9 mouse cellular contexts compared by ENCODE assay signal in the genomic region with DNA sequence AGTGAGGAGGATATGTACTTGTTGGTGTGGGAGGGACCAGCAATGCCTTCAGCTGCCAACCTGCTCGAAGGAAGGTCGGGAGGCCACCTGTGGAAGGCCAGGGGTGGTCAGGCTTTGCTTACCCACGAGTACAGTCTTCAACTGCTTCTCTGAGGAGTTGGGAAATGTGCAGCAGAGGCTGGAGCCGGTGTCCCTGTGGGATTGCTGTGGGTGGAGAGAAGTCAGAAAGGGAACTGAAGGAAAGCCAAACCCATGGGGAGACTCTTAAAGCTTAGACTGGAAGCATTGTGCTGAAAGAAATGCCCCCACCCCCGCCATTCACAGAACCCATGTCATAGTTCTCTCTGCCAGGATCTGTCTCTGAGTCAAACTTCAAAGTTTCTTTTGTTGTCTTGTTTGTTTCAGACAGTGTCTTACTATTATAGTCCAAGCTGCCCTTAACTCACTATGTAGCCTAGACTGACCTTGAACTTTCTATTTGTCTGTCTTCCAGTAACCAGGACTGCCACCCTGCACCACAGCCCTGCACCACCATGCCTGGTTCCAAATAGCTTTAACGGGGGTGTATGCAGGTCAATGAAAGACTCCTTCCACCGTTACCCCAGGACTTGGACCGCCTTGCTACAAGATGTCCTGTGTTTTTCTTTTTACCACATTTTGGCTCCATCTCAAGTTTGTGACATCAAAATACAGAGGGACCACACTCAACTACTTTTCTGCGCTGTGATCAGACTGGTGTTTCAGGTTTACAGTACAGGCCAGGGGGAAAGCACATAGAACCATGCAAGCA.
DNase-seq lines count a peak whose midpoint lies in the region; ATAC-seq and TF ChIP-seq lines count a peak whose summit lies in the region.
"Had no signal": no experiment of that assay in that cellular context is flagged by ENCODE, and none has a peak within 500 bp of the region (broad histone marks: within the 10 kb centered on the region; RNA-seq: fewer than 3 reads in every experiment).

No protein-coding gene starts in this region.

- no peaks in the 10 kb centered on the region for H3K27me3 ChIP-seq in embryonic facial prominence, embryonic 15.5 days
- H3K27me3 ChIP-seq in intestine, postnatal 0 days (replicated peaks; ENCODE audit: control insufficient read depth, insufficient read depth, low read length), result no peaks in the 10 kb centered on the region

- peak; percentile 39 for DNase-seq in kidney, postnatal 10 days
- DNase-seq in kidney, adult 18-20 months, result no peak
- DNase-seq in brain, adult 2 months (ENCODE audit: low read depth, low spot score), result peak; percentile 56
- no peak for DNase-seq in urinary bladder, adult 18-20 months (ENCODE audit: low spot score in 2 of 2)
- DNase-seq in T-cell, adult 2 months (ENCODE audit: low spot score), result no peak
- no peak for DNase-seq in cerebellum, adult 11 months
- DNase-seq: cerebellum, adult 8-10 months had no signal

- no peak for ATAC-seq in embryonic facial prominence, embryonic 15.5 days (ENCODE audit: insufficient number of reproducible peaks, low FRiP score, low TSS enrichment, low read depth)
- ATAC-seq in intestine, postnatal 0 days, result no peak

- H3K9ac ChIP-seq in embryonic facial prominence, embryonic 15.5 days, result no peak overlapping the region
- no peak overlapping the region for H3K9ac ChIP-seq in intestine, postnatal 0 days (ENCODE audit: low read depth, low read length)

- no peak for TF ChIP-seq CTCF in intestine, postnatal 0 days (IDR thresholded peaks at IDR 0.05; ENCODE audit: low read depth)

- H3K9me3 ChIP-seq in embryonic facial prominence, embryonic 15.5 days (replicated peaks), result no peaks in the 10 kb centered on the region
- H3K9me3 ChIP-seq in intestine, postnatal 0 days (ENCODE audit: control insufficient read depth), result no peaks in the 10 kb centered on the region

- H3K4me1 ChIP-seq in embryonic facial prominence, embryonic 15.5 days, result peaks cover 24% of the 10 kb centered on the region
- peaks cover 4% of the 10 kb centered on the region; the same call in 1 of the 2 replicates for H3K4me1 ChIP-seq in intestine, postnatal 0 days (replicated peaks; ENCODE audit: control insufficient read depth, insufficient read depth, low read length)

- H3K4me2 ChIP-seq in embryonic facial prominence, embryonic 15.5 days (replicated peaks), result no peak overlapping the region
- no peak overlapping the region for H3K4me2 ChIP-seq in intestine, postnatal 0 days (replicated peaks; ENCODE audit: low read depth)

- no peak overlapping the region for H3K4me3 ChIP-seq in embryonic facial prominence, embryonic 15.5 days (replicated peaks)
- no peak overlapping the region for H3K4me3 ChIP-seq in intestine, postnatal 0 days (ENCODE audit: low read depth, low read length)

- no peaks in the 10 kb centered on the region for H3K36me3 ChIP-seq in embryonic facial prominence, embryonic 15.5 days
- H3K36me3 ChIP-seq in intestine, postnatal 0 days (ENCODE audit: control insufficient read depth, insufficient read depth), result no peaks in the 10 kb centered on the region

- H3K27ac ChIP-seq in embryonic facial prominence, embryonic 15.5 days (replicated peaks), result peak overlapping the region; percentile 12; the same call in 1 of the 2 replicates
- H3K27ac ChIP-seq in intestine, postnatal 0 days (ENCODE audit: low read depth, low read length), result peak overlapping the region; percentile 46; the same call in 1 of the 2 replicates

- WGBS in embryonic facial prominence, embryonic 15.5 days, result 63% methylated on average over 9 of the region's 9 CpGs
- WGBS in intestine, postnatal 0 days, result 66% methylated on average over 9 of the region's 9 CpGs

Comparison
In these comparisons a context has a peak if more than half of its experiments do, and no peak if none do; other contexts are left out.
1. DNase-seq: peak in kidney, postnatal 10 days (single experiment) and brain, adult 2 months (single experiment); none in kidney, adult 18-20 months (single experiment), urinary bladder, adult 18-20 months (0 of 2), T-cell, adult 2 months (single experiment) and cerebellum, adult 11 months (single experiment).